Mouse (Mus musculus): Measurements from ENCODE around the gene Nck1. TPM values are rescaled to one million over a fixed set of nuclear protein-coding genes. Genes with fewer than 3 reads are reported as not detected.

The Nck1 gene
- total RNA-seq, 1 experiment, result 15.8 TPM

- Histone ChIP-seq H3K9me3 (ENCODE audit: control insufficient read depth, insufficient read depth, low read depth, low read length) (no peaks in the 10 kb centered on the region), H3K4me1 (ENCODE audit: control insufficient read depth in 2 of 2, insufficient read depth in 2 of 2, low read length in 2 of 2, poor library complexity in 1 of 2) (no peaks in the 10 kb centered on the region), H3K9ac (ENCODE audit: insufficient read depth, low read depth, low read length, poor library complexity, severe bottlenecking) (no peak within 1 kb of the TSS), H3K4me3 (ENCODE audit: insufficient read depth in 1 of 2, low read depth in 1 of 2, low read length in 2 of 2, poor library complexity in 1 of 2, severe bottlenecking in 1 of 2) (no peak within 1 kb of the TSS), H3K27ac (ENCODE audit: insufficient read depth, low read depth, low read length, poor library complexity, severe bottlenecking) (no peak within 1 kb of the TSS), H3K36me3 (ENCODE audit: control insufficient read depth, insufficient read depth, low read length, poor library complexity, severe bottlenecking) (no peaks in the 10 kb centered on the region)
- TF ChIP-seq HCFC1 (IDR thresholded peaks at IDR 0.05; ENCODE audit: borderline replicate concordance, insufficient read depth, low read length) (no peak), CHD2 (IDR thresholded peaks at IDR 0.05; ENCODE audit: low read depth, low read length) (no peak), ZC3H11A (IDR thresholded peaks at IDR 0.05; ENCODE audit: borderline replicate concordance, low read depth, low read length) (no peak), ZNF384 (IDR thresholded peaks at IDR 0.05; ENCODE audit: low read depth, low read length) (no peak), MAFK (IDR thresholded peaks at IDR 0.05; ENCODE audit: insufficient read depth, low read depth, low read length) (no peak)
- in situ Hi-C loops (cut with MboI; ENCODE audit: low sequenced_read_pairs in 2 of 2, unreplicated experiment in 2 of 2), result no loop called here
- DNase-seq (ENCODE audit: low read depth, low spot score), result no peak
Measured at GRCm38 (mm10) chr9:100486431-100486830, 59.5 kb downstream of the Nck1 start, which contains the start of gene Il20rb. Il20rb (minus strand) TSS chr9:100486788.

GRCm38 (mm10) chr9:100483318-100483717 is 62.6 kb downstream of the Nck1 start:
- TF ChIP-seq ZC3H11A (IDR thresholded peaks at IDR 0.05; ENCODE audit: borderline replicate concordance, low read depth, low read length) (no peak), HCFC1 (IDR thresholded peaks at IDR 0.05; ENCODE audit: borderline replicate concordance, insufficient read depth, low read length) (no peak), CHD2 (IDR thresholded peaks at IDR 0.05; ENCODE audit: low read depth, low read length) (no peak), MAFK (IDR thresholded peaks at IDR 0.05; ENCODE audit: insufficient read depth, low read depth, low read length) (no peak), ZNF384 (IDR thresholded peaks at IDR 0.05; ENCODE audit: low read depth, low read length) (no peak)
- DNase-seq (ENCODE audit: low read depth, low spot score), result no peak
- Histone ChIP-seq H3K36me3 (ENCODE audit: control insufficient read depth, insufficient read depth, low read length, poor library complexity, severe bottlenecking) (no peaks in the 10 kb centered on the region), H3K4me1 (ENCODE audit: control insufficient read depth in 2 of 2, insufficient read depth in 2 of 2, low read length in 2 of 2, poor library complexity in 1 of 2) (no peaks in the 10 kb centered on the region), H3K4me3 (ENCODE audit: insufficient read depth in 1 of 2, low read depth in 1 of 2, low read length in 2 of 2, poor library complexity in 1 of 2, severe bottlenecking in 1 of 2) (no peak overlapping the region), H3K9me3 (ENCODE audit: control insufficient read depth, insufficient read depth, low read depth, low read length) (no peaks in the 10 kb centered on the region), H3K9ac (ENCODE audit: insufficient read depth, low read depth, low read length, poor library complexity, severe bottlenecking) (no peak overlapping the region), H3K27ac (ENCODE audit: insufficient read depth, low read depth, low read length, poor library complexity, severe bottlenecking) (no peak overlapping the region)
- in situ Hi-C loops (cut with MboI; ENCODE audit: low sequenced_read_pairs in 2 of 2, unreplicated experiment in 2 of 2), result no loop called here

GRCm38 (mm10) chr9:100481626-100482025 is 64.3 kb downstream of the Nck1 start:
- Histone ChIP-seq H3K9ac (ENCODE audit: insufficient read depth, low read depth, low read length, poor library complexity, severe bottlenecking) (no peak overlapping the region), H3K4me1 (ENCODE audit: control insufficient read depth in 2 of 2, insufficient read depth in 2 of 2, low read length in 2 of 2, poor library complexity in 1 of 2) (no peaks in the 10 kb centered on the region), H3K4me3 (ENCODE audit: insufficient read depth in 1 of 2, low read depth in 1 of 2, low read length in 2 of 2, poor library complexity in 1 of 2, severe bottlenecking in 1 of 2) (no peak overlapping the region), H3K9me3 (ENCODE audit: control insufficient read depth, insufficient read depth, low read depth, low read length) (no peaks in the 10 kb centered on the region), H3K27ac (ENCODE audit: insufficient read depth, low read depth, low read length, poor library complexity, severe bottlenecking) (no peak overlapping the region), H3K36me3 (ENCODE audit: control insufficient read depth, insufficient read depth, low read length, poor library complexity, severe bottlenecking) (no peaks in the 10 kb centered on the region)
- TF ChIP-seq CHD2 (IDR thresholded peaks at IDR 0.05; ENCODE audit: low read depth, low read length) (no peak), ZNF384 (IDR thresholded peaks at IDR 0.05; ENCODE audit: low read depth, low read length) (no peak), MAFK (IDR thresholded peaks at IDR 0.05; ENCODE audit: insufficient read depth, low read depth, low read length) (no peak), ZC3H11A (IDR thresholded peaks at IDR 0.05; ENCODE audit: borderline replicate concordance, low read depth, low read length) (no peak), HCFC1 (IDR thresholded peaks at IDR 0.05; ENCODE audit: borderline replicate concordance, insufficient read depth, low read length) (no peak)
- no peak for DNase-seq (ENCODE audit: low read depth, low spot score)
- in situ Hi-C loops (cut with MboI; ENCODE audit: low sequenced_read_pairs in 2 of 2, unreplicated experiment in 2 of 2), result no loop called here

- in situ Hi-C loops (cut with MboI; ENCODE audit: low sequenced_read_pairs in 2 of 2, unreplicated experiment in 2 of 2), result loop anchor here in 1 of 2 experiments (25.0 kb wide), 1 partner anchor 438 kb away; no protein-coding TSS in a partner anchor
- Histone ChIP-seq H3K4me1 (ENCODE audit: control insufficient read depth in 2 of 2, insufficient read depth in 2 of 2, low read length in 2 of 2, poor library complexity in 1 of 2) (no peaks in the 10 kb centered on the region), H3K9ac (ENCODE audit: insufficient read depth, low read depth, low read length, poor library complexity, severe bottlenecking) (no peak overlapping the region), H3K9me3 (ENCODE audit: control insufficient read depth, insufficient read depth, low read depth, low read length) (no peaks in the 10 kb centered on the region), H3K4me3 (ENCODE audit: insufficient read depth in 1 of 2, low read depth in 1 of 2, low read length in 2 of 2, poor library complexity in 1 of 2, severe bottlenecking in 1 of 2) (no peak overlapping the region), H3K36me3 (ENCODE audit: control insufficient read depth, insufficient read depth, low read length, poor library complexity, severe bottlenecking) (no peaks in the 10 kb centered on the region), H3K27ac (ENCODE audit: insufficient read depth, low read depth, low read length, poor library complexity, severe bottlenecking) (no peak overlapping the region)
- TF ChIP-seq ZC3H11A (IDR thresholded peaks at IDR 0.05; ENCODE audit: borderline replicate concordance, low read depth, low read length), result no peak
- DNase-seq (ENCODE audit: low read depth, low spot score), result no peak
Measured at GRCm38 (mm10) chr9:100474056-100474455, 71.9 kb downstream of the Nck1 start.

- H3K27ac ChIP-seq (ENCODE audit: insufficient read depth, low read depth, low read length, poor library complexity, severe bottlenecking), result no peak overlapping the region
- H3K4me3 ChIP-seq (ENCODE audit: insufficient read depth in 1 of 2, low read depth in 1 of 2, low read length in 2 of 2, poor library complexity in 1 of 2, severe bottlenecking in 1 of 2), result no peak overlapping the region
- no peaks in the 10 kb centered on the region for H3K9me3 ChIP-seq (ENCODE audit: control insufficient read depth, insufficient read depth, low read depth, low read length)
- no peak for TF ChIP-seq CHD2 (IDR thresholded peaks at IDR 0.05; ENCODE audit: low read depth, low read length)
- TF ChIP-seq MAFK (IDR thresholded peaks at IDR 0.05; ENCODE audit: insufficient read depth, low read depth, low read length), result no peak
- TF ChIP-seq ZC3H11A (IDR thresholded peaks at IDR 0.05; ENCODE audit: borderline replicate concordance, low read depth, low read length), result no peak
- no peak for TF ChIP-seq HCFC1 (IDR thresholded peaks at IDR 0.05; ENCODE audit: borderline replicate concordance, insufficient read depth, low read length)
- no peak for TF ChIP-seq ZNF384 (IDR thresholded peaks at IDR 0.05; ENCODE audit: low read depth, low read length)
- in situ Hi-C loops (cut with MboI; ENCODE audit: low sequenced_read_pairs in 2 of 2, unreplicated experiment in 2 of 2), result loop anchor here in 1 of 2 experiments (25.0 kb wide), 1 partner anchor 439 kb away; no protein-coding TSS in a partner anchor
- DNase-seq (ENCODE audit: low read depth, low spot score), result no peak
- H3K4me1 ChIP-seq (ENCODE audit: control insufficient read depth in 2 of 2, insufficient read depth in 2 of 2, low read length in 2 of 2, poor library complexity in 1 of 2), result no peaks in the 10 kb centered on the region
- H3K9ac ChIP-seq (ENCODE audit: insufficient read depth, low read depth, low read length, poor library complexity, severe bottlenecking), result no peak overlapping the region
- no peaks in the 10 kb centered on the region for H3K36me3 ChIP-seq (ENCODE audit: control insufficient read depth, insufficient read depth, low read length, poor library complexity, severe bottlenecking)
Measured at GRCm38 (mm10) chr9:100473361-100473760, 72.6 kb downstream of the Nck1 start.

All from ES-E14 (cell line).